Mouse (Mus musculus) B cell, adult 2 months (primary cell): ENCODE data around the gene Uaca.
"Not testable (repeated sequence)": the region's sequence is repeated elsewhere in the genome, so short reads cannot be mapped to it uniquely, and the experiment has no call there.

Source experiments
- DNase-seq, 2 experiments: peaks; one replicate each; pipeline ENCODE4 v3.0.0; 2022

The Uaca gene

DNA sequence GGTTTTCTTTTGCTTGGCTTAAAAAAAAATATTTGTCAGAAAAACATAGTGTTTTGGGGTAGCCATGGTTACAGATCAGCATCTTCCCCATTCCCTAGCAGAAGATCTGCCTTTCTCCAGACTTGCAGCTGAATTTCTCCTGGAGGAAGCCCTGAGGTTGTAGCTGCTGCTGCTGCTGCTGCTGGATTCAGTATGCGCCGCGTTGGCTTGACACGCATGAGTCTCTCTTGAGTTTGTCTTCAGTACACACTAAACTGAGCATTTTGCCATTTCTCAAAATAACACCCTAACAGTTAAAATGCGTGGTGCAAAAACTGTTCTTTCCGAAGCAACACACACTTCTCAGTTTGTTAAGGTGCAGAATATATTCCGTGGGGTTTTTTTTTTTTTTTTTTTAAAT lies 1.7 kb downstream of the Uaca start:
- DNase-seq: no peak

DNA sequence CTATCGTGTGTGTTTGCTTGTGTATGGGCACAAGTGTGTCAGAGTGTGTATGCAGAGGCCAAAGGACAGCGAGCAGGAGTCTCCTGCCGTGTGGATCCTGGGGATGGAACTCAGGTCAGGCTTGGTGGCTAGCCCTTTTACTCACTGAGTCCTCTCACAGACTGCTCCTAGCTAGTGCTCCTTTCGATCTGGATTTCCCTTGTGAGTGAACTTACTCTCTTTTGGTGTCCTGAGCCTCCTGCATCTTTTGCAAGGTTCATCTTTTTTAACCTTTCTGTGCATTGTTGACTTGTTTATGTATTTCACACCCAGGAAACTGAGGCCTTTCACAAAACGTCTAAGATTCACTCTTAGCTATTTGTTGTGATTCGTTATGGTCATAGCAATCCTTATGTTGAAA lies 2.8 kb downstream of the Uaca start:
- no peak for DNase-seq

DNA sequence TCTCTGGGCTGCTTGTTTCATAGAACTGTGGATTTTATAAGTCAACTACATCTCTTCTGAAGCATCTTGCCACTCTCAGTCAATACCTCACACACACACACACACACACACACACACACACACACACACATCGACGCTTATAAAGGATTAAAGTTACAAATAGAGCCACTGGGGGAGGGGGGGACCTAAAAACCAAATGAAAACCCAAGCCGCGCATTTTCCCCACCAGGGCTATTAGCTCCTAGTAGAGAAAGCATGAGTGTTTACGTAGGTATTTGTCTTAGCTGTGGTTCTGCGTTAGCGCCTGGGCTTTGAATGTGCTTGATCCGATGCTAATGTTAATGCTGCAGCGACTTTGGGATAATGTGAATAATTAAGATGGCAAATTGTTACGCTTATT lies 4.7 kb downstream of the Uaca start:
- DNase-seq: no peak

DNA sequence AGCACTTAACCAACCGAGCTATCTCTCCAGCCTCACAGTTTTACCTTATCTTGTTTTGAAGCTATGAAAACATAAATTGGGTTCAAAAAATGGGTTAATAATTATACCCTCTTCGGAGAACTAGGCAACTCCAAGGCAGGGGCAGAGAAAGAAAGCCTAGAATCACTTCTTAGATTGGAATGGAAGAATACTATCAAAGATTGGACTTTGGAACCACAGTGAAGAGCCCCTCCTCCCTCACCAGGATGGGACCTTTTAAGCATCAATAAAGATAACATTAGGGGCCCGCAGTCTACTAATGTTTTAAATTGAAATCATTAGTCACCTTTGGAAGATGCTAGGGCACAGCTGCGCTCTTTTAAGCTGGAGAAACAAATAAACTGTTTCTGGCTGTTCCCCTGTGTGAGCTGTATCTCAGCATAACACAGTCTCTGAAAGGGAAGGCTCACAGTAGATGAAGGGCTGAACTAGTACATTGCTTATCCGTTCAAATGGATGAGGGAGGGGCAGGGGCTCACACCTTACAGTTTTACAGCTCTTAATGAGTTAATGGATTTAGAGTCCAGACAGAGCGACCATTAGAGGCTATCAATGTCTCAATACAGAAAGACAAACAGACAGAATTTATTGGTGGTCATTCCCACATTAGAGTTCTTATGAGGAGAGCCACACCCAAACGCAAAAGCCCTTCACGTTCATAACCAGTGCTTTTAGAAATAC lies 6.5 kb downstream of the Uaca start:
- no peak for DNase-seq

DNA sequence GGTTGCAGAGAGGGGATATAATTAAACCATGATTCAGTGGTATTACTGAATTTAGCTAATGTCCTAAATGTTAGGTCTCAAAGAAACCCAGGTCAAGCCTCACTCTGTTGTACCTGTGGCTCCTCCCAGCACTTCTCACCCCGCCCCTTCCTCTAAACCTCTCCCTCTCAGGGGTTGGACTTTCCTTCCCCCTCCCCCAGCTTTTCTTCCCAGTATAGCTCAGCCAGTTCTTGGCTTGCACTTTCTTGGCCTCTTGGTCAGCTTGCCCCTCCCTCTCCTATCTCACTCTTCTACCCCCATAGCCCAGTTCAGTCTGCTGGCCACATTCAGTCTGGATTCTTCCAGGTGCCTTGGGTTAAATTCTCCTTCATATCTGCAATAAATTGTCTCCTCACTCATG lies 7.4 kb downstream of the Uaca start:
- no peak for DNase-seq

DNA sequence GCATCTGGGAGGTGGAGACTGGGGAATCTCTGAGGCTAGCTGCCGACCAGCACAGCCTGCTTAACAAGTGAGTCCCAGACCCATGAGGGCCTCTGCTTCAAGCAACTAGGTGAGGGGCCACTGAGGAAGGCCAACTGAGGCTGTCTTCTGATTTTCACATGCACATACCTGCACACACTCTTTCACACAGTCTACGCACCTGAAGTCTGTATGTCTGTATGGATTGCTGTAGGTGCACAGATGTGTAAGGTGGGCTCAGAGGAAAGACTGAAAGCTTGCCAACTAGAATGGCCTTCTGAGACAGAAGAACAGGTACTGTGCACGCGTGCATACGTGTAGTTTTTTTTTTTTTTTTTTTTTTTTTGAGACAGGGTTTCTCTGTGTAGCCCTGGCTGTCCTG lies 8.0 kb downstream of the Uaca start:
- no peak for DNase-seq

DNA sequence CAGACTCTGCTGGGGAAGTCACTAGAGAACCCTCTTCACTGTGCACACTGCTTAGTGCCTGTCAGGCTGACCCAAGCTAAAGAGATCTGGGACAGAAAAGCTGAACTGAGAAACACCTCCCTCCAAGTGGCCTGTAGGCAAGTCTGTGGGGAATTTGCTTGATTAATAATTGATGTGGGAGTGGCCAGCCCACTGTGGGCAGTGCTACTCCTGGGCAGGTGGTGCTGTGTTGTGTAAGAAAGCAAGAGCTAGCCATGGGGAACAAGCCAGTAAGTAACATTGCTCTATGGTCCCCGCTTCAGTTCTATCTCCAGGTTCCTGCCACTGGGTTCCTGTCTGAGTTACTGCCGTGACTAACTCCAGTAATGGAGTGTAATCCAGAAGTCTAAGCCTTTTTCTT lies 11.7 kb downstream of the Uaca start:
- DNase-seq: no peak

DNA sequence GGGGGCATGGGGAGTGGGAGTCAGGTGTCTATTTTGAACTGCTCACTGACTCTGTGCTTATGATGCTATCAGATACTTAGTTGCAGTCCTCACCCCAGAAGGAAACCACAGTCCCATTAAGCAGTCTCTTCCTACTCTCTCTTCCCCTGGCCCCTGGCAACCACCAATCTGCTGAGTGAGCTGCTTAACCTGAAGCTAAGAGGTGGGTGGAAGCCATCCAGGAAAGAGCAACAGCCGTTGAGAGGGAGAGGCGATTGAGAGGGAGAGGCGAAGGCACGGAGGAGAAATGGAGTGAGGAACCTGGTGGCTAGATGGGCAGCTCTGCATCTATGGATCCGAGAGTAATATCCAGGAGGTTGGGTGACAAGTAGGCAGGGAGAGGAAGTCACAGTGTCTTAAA lies 13.7 kb downstream of the Uaca start:
- no peak for DNase-seq

DNA sequence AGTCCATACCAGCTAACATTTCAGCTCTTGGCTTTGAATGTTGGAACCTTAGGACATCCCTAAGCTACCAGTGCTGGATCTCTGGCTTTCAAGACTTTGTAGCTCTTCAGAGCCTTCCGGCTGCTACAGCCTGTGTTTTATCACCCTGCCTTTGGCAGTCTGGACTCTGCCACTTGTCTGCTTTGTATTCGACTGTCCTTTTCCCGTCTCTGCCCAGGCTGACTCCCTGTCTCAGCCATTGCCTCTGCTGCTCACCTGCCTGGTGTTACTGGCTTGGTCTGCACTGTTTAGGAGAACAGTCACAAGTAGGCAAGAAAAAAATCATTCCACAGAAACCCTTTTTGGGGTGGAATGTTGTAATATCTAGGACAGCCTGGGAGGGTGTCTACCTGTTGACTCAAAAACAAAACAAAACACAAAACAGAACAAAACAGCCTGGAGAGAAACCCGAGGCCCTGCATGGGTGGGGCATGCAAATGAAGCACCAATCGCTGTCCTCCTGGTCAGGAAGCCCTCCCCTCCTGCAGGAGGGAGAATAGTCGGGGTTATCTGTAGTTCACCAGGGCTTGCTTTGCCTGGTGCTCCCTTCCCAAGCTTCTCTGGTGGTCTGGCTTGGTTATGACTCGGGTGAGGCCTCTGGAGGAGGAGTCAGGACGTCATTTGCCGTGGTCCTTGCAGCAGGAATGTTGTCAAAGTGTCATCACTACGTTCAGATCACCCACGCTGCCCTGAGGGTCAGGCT lies 19.0 kb downstream of the Uaca start:
- DNase-seq: peak; percentile 15 to 22

DNA sequence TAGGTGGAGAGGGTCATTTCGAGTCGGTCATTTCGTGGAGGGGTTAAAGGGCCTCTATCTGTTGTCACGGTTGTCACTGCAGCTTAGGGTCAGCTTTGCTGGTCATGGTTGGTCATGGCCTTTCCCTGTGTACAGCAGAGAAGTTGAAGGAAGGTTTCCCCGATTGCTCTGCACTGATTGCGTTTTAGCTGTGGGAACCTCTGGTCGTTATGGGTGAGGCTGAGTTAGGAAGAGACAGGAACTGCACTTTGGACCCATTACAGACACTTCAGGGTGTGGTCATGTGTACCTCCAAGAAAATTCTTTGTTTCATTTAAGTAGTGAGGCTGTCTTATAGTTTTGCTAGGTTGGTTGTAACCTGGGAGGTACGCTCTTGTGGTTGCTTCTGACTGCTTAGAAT lies 21.2 kb downstream of the Uaca start:
- DNase-seq: no peak

DNA sequence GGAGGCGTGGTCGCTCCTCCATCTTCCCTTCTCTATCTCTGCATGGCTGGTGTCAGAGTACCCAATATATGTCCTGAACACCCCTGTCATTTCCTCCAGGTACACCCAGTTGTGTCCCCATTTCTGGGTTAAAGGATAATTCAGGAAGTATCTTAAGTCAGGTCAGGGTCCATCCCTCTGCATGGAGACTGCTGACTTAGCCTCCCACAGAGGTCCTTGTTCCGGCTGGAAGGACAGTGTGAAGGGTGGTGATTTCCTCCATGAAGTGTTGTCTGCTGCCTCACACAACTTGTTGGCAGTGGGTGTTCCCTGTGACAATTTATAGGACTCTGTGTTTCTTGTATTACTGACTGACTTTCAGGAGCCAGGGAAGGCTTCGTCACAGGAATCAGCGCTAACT lies 23.2 kb downstream of the Uaca start:
- no peak for DNase-seq

DNA sequence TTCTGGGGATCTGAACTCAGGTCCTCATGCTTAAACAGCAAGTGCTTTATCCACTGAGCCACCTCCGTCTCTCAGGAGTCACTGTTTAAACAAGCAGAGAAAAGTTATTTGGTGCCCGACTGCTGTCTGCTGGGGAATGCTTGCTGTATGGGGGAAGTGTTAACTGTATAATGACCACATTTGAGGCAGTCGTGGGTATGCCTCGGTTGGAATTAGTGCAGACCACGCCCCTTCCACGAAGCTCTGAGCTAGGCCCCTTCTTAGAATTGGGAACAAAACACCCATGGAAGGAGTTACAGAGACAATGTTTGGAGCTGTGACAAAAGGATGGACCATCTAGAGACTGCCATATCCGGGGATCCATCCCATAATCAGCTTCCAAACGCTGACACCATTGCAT lies 24.2 kb downstream of the Uaca start:
- DNase-seq: not testable (repeated sequence)

DNA sequence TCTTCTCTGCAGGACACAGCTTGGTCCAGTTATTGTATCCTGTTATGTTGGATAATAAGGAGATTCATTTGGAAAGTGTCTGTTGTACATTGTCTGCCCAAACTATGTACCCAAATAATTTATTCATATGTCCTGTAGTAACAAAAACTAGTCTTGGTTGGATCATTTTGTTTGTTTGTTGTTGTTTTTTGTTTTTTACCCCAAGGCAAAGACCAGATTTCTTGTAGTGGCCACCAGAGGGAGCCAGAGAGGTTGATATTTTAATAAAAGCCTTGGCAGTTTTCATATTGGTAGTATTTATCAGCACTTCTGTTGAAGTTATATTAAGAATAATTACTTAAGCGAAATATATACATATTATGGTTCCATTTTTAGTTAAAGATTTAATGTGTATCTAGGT lies 25.0 kb downstream of the Uaca start:
- DNase-seq: peak; percentile 53 to 54

DNA sequence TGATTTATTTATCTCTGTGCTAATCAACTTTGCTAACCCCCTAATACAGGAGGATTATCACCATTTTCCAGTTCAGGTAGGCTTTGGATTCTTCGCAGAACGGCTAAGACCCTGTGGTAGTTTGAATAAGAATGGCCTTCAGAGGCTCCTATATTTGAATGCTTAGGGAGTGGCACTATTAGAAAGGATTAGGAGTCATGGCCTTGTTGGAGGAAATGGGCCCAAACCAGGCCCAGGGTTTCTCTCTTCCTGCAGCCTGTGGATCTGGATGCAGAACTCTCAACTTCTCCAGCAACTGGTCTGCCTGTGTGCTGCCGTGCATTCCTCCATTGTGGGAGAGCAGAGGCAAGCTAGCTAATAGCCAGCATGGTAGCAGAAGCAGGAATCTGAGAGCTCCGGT lies 27.2 kb downstream of the Uaca start:
- no peak for DNase-seq

DNA sequence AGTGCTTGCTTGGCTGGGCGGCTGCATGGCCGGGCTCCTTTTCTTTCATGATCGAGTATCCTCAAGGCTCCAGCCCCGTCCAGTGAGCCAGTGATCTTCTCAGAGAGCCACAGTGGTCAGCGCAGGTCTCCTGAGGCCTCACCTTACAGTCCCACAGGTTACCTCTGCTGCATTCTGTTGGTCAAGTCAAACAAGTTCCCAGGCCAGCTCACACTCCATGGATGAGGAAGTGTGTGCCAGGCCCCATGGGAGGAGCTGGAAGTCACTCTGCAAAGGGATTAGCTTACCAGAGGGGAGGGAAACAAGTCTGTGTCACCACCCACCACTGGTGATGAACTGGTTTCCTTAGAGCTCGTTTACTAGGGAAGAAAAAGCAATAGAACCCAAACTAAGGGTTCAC lies 28.3 kb downstream of the Uaca start:
- DNase-seq: no peak

DNA sequence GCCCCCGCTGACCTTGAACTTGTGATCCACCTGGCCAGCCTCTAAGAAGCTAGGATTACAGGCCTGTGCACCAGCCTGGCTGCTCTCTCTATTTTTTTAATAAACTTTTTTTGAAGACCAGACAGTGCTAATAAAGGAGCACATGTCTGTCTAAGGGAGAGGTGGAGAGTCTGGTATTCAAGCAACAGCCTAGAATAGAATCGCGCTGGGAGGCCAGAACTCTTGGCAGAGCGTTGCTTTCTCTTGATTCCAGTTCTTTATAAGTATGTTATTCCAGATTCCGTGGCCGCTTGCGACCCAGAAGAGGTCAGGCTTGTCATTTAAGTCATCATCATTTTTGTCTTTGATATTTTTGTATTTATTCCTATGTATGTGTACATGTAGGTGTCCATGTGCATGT lies 31.2 kb downstream of the Uaca start:
- no peak for DNase-seq

DNA sequence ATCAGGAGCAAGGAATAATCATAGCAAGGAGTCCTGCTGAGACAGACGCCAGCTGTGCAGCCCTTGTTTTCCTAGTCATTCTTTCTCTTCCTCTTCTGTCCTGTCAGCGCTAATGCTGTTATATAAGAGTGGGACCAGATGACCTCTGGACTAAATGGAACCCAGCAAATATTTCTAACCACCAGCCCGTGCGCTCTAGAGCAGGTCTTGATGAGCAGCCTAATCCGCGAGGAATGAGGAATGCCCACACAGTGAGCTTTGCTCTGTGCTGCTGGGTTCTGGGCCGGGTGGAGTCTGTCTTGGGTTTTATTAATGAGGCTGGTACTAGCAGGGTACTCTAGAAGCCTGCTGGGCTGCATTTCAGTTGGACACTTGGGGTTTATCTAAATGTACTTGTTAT lies 32.4 kb downstream of the Uaca start:
- DNase-seq: no peak

DNA sequence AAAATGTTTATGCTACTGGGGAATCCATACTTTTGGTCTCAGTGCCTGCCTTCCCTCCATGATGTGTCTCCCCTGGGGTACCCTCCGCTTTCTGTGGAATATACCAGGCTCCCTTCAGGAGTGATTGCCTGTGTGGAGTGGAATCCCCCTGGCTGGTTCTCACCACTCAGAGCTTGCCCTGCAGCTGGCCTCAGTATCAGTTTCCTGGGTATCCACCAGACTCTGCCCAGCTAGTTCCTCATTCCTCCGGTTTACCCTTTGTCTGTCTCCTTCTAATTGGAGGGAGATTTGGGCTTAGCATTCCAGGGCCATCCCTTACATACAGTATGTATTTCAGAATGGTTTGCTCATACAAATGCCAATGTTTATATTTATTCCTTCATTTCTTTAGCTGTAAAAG lies 33.9 kb downstream of the Uaca start:
- no peak for DNase-seq

DNA sequence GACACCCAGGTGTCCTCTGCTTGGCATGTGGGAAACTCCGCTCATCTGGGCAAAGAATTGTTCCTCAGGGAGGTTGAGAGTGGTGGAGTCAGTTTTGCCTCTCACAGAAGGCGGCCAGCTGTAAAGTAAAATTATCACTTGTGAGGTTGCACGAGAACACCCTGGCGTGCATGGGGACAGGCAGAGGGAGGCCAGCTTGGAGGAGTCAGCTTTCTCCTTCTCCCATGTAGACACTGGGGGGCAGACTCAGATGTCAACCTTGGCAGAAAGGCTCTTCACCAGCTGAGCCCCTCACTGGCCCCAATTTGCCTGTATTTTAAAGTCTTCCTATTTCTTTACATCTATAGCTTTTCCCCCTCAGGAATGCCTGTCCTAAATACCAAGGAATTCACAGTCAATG lies 35.3 kb downstream of the Uaca start:
- DNase-seq: no peak

DNA sequence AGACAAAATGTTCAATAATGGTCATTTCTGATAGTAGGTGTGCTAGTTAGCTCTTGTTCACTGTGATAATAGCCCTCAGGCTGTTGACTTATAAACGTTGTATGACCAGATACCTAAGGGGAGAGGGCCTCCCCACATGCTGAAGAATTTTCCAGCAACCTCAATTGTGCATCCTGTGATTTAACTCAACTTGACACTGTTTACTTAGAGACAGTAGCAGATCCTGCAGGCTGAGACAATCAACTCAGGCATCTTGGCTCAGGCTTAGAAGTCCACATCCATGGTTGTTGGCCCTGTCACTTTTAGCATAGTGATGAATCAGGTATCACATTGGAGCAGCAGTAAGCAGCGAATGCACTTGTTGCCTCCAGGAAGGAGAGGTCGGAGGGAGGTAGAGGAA lies 35.7 kb downstream of the Uaca start:
- DNase-seq: no peak

DNA sequence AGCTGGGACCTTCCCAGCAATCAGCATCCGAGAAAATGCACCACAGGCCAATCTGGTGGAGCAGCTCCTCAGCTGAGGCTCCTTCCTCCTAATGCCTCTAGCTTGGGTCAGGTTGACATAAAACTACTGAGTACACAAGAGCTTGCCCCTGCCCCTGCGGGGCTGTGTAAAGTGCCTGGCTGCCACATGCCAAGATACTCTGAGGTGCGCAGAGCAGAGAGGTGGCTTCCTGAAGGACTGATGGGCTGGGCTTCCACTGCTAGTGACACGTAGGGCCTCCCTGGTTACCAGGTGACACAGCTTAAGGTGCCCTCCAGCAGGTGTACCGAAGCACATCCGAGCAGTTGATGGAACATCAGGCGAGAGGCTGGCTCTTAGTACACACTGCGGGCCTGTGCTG lies 37.9 kb downstream of the Uaca start:
- no peak for DNase-seq

DNA sequence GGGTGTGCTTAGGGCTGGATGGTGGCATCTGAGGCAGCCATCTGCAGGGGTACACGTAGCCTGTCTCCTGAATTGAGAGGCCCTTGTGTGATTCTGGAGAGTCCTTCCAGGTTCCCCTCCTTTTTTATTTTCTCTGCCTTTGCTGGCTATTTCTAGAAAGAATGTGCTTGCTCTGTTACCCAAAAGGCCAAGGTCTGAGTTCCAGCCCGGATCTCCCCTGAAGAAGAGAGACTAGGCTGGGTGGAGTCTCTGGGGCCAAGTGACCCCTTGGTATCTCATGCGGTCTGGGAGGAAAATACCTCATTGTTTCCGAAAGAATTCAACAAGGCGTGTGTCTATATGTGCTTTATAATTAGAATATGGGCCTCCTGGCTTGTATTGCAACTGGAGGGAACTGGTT lies 41.8 kb downstream of the Uaca start:
- no peak for DNase-seq

DNA sequence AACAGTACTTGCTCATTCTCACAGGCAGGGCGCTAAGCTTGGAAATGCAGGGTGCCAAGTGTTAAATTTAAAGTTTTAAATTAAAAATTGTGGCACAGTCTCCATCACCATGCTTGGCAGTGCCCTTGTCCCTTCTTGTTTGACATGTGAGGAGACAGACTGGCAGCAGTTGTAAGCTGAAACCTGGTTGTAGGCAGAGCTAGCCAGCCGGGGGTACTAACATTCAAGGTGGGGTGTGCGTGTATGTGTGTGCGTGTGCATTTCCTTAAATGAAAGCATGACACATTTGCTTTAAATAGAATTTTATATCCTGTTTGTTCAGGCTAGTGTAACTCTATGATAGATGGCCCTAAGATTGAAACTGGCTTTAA lies 42.7 kb downstream of the Uaca start:
- no peak for DNase-seq

DNA sequence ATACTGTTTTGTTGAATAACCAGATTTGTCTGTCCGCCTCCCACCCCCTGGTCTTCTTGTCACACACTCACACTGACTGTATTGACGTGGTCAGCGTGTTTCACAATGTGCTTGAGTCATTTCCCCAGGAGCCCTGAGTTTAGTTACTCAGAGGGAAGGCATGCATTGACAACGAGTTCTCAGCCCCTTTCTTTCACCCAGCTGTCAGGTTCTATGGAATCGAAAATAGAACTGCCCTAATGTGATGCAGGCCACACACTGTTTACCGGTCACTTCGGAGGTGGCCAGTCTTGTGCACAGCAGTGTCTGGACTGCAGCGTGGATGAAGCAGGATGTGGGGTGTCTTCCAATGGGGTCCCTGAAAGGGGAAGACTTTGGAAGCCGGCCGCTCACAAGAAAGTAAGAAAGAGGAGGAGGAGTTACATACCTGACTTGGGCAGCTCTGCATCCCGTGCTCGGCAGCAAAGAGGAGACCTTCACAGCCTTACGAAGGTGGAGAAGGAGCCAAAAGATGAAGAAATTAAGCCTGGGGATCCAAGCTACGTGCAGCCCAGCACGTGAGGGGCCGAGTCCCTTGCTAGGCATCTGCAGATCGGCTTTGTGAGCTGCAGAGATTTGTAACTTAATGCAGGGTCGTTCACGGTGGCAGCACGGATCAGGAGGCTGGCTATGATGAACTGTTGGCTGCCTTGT lies 43.3 kb downstream of the Uaca start:
- DNase-seq: no peak
